Mouse (Mus musculus) midbrain, embryonic 16.5 days (tissue): ENCODE measurements around the gene Actr3. TPM values are rescaled to one million over a fixed set of nuclear protein-coding genes. Genes with fewer than 3 reads are reported as not detected.

ENCODE experiments used
- ATAC-seq: fragments of 200-750 bp; cut with Nextera tagmentation; 2 replicates; pipeline ENCODE4 v1.8.0; 2017; ENCODE audit warnings: moderate TSS enrichment
- H3K27ac ChIP-seq: fragments of 300-500 bp; sonication (generic); 2 replicates; pipeline ENCODE4 v1.5.1; 2014; ENCODE audit warnings: mild to moderate bottlenecking, low read length, mixed read lengths
- H3K27me3 ChIP-seq: fragments of 300-500 bp; sonication (generic); 2 replicates; pipeline ENCODE4 v1.6.1; 2014; ENCODE audit warnings: low read depth, low read length, mixed read lengths; ENCODE audit not compliant: control insufficient read depth, insufficient read depth
- H3K36me3 ChIP-seq: fragments of 300-500 bp; sonication (generic); 2 replicates; pipeline ENCODE4 v1.6.1; 2014; ENCODE audit warnings: mild to moderate bottlenecking, low read length, moderate library complexity, mixed read lengths; ENCODE audit not compliant: control insufficient read depth, insufficient read depth
- H3K4me1 ChIP-seq: fragments of 300-500 bp; sonication (generic); 2 replicates; pipeline ENCODE4 v1.6.1; 2014; ENCODE audit warnings: mild to moderate bottlenecking, low read length, mixed read lengths; ENCODE audit not compliant: control insufficient read depth, insufficient read depth
- H3K4me2 ChIP-seq: fragments of 300-500 bp; sonication (generic); 2 replicates; pipeline ENCODE4 v1.6.1; 2014; ENCODE audit warnings: mild to moderate bottlenecking, low read length, mixed read lengths
- H3K4me3 ChIP-seq: fragments of 300-500 bp; sonication (generic); 2 replicates; pipeline ENCODE4 v1.5.1; 2014; ENCODE audit warnings: low read depth, mild to moderate bottlenecking, low read length, moderate library complexity, mixed read lengths
- H3K9ac ChIP-seq: fragments of 300-500 bp; sonication (generic); 2 replicates; pipeline ENCODE4 v1.6.1; 2014; ENCODE audit warnings: low read depth, low read length, mixed read lengths
- H3K9me3 ChIP-seq: fragments of 300-500 bp; sonication (generic); replicated peaks from 2 replicates; pipeline ENCODE4 v1.6.1; 2014; ENCODE audit warnings: mild to moderate bottlenecking, low read length, mixed read lengths; ENCODE audit not compliant: control insufficient read depth, poor library complexity, severe bottlenecking
- WGBS: fragments of 180-500 bp; shearing (Covaris S2); extraction: QIAGEN DNeasy Blood & Tissue Kit; methylation state at CpG from one replicate; pipeline ENCODE4 v1.1.7; 2014; 5-methylcytosine and 5-hydroxymethylcytosine counted together
- polyA plus RNA-seq: library from polyadenylated mRNA; unstranded; fragments of >200 nt; fragmentation: Nextera tagmentation; extraction: Ambion mirVana; gene quantifications from 2 replicates; pipeline ENCODE4 v1.2.1, GENCODE M21; 2015

Gene Actr3
- polyA plus RNA-seq, 1 experiment from 2014 or later = 217 TPM

DNA sequence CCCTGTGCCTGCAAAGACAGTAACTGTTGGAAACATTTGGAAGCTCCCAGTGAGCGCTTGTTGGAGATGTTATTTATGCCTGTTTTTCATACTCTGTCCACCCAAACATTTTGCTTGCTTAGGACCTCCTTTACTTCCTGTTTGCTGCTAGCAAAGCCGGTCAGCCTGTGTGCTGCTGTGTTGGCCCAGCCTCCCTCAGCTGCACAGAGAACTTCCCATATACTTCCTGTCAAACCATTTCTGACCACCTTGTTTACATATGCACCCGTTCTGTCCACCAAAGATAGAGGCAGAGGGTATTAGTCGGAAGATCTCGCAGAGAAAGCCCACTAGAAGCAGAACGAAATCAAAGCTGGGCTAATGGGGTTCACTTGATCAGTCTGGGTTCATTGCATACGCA lies 6.2 kb upstream of the Actr3 start:
- no peaks in the 10 kb centered on the region for H3K36me3 ChIP-seq
- no peak overlapping the region for H3K27ac ChIP-seq
- no peaks in the 10 kb centered on the region for H3K27me3 ChIP-seq
- no peak overlapping the region for H3K9ac ChIP-seq
- H3K4me3 ChIP-seq = no peak overlapping the region
- 84% methylated on average over 7 of the region's 7 CpGs for WGBS
- H3K9me3 ChIP-seq = no peaks in the 10 kb centered on the region
- no peak for ATAC-seq
- H3K4me1 ChIP-seq = no peaks in the 10 kb centered on the region
- no peak overlapping the region for H3K4me2 ChIP-seq

DNA sequence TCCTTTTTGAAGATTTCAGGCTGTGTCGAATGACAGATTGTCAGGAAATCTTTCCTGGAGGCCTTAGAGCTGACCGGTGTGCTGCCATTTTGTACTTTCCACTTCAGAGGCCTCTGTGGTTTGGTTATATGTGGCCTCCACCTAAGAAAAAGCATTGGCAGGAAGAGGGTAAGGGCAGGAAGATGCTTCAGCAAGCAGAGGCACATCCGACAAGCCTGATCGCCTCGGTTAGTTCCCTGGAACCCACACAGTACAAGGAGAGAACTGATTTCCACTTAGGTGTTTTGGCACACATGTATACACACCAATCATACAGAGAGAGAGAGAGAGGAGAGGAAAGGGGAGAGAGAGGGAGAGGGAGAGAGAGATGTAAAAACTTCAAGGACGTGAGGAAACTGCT lies 5.7 kb upstream of the Actr3 start:
- Histone ChIP-seq H3K4me3 (no peak overlapping the region), H3K4me1 (peaks cover 3% of the 10 kb centered on the region), H3K9me3 (no peaks in the 10 kb centered on the region), H3K27me3 (no peaks in the 10 kb centered on the region), H3K36me3 (no peaks in the 10 kb centered on the region), H3K9ac (no peak overlapping the region), H3K4me2 (no peak overlapping the region), H3K27ac (no peak overlapping the region)
- no peak for ATAC-seq
- 89% methylated on average over 6 of the region's 6 CpGs for WGBS

DNA sequence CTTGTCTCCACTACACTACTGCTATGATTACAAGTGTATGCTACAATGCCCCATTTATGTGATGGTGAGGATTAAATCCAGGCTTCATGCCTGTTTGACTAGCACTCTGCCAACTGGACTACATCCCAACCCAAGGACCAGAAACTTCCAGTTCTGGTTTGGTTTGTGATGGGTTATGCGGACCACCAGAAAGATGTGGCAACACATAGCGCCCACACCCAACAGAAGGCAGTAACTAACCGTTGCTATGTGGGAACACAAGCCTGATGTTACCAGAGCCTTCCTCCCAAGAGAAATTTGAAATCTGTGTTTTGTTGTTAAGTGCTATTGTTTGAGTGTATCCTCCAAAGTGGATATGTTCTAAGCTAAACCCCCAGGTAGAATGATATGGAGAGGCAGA lies 4.0 kb upstream of the Actr3 start:
- Histone ChIP-seq H3K36me3 (no peaks in the 10 kb centered on the region), H3K27me3 (no peaks in the 10 kb centered on the region), H3K27ac (no peak overlapping the region), H3K4me2 (no peak overlapping the region), H3K4me3 (no peak overlapping the region), H3K9me3 (no peaks in the 10 kb centered on the region), H3K9ac (no peak overlapping the region), H3K4me1 (peaks cover 6% of the 10 kb centered on the region)
- 92% methylated on average over 3 of the region's 3 CpGs for WGBS
- no peak for ATAC-seq

DNA sequence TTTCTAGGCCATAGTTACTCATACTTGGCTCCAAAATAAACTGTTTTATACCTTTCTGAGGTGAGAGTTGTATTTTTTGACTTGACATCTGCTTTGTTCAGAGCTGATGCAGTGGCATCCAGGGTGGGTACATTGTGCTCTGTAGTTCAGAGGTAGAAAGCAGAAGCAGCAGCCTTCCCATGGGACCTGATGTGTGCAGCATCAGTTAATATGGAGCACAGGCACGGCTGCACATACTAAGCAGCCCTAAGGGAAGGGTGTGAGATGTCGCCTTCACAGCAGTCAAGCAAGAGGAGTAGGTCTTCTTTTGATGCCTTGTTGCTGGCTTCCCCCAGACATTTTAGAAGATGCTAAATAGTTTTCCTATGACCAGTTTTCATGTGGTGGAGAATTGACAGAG lies 3.3 kb upstream of the Actr3 start:
- Histone ChIP-seq H3K4me3 (no peak overlapping the region), H3K9ac (no peak overlapping the region), H3K9me3 (no peaks in the 10 kb centered on the region), H3K27me3 (no peaks in the 10 kb centered on the region), H3K27ac (no peak overlapping the region), H3K36me3 (no peaks in the 10 kb centered on the region), H3K4me1 (peaks cover 9% of the 10 kb centered on the region), H3K4me2 (no peak overlapping the region)
- WGBS = 75% methylated on average over 2 of the region's 2 CpGs
- no peak for ATAC-seq

DNA sequence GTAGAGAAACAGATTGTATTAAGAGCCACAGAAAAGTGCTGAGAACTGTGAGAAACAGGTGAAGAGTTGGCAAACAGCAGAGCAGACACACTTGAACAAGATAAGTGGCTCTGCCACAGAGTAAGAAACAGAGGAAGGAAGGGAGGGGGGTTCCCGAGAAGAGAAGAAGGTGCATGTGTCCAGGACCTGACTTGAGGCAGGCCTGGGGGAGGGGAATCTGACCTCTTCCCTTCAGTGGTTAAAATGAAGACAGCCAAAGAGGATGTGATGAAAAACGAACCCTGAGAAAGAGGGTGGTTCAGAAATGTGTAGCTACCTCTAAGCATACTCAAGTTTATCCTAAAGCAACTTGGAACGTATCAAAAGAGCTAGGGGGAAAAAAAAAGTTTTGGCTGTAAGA lies 2.4 kb upstream of the Actr3 start:
- H3K4me3 ChIP-seq = no peak overlapping the region
- ATAC-seq = no peak
- H3K27me3 ChIP-seq = no peaks in the 10 kb centered on the region
- H3K4me1 ChIP-seq = peaks cover 15% of the 10 kb centered on the region
- H3K9me3 ChIP-seq = no peaks in the 10 kb centered on the region
- H3K27ac ChIP-seq = no peak overlapping the region
- no peak overlapping the region for H3K9ac ChIP-seq
- WGBS = 61% methylated on average over 3 of the region's 3 CpGs
- H3K4me2 ChIP-seq = no peak overlapping the region
- no peaks in the 10 kb centered on the region for H3K36me3 ChIP-seq

DNA sequence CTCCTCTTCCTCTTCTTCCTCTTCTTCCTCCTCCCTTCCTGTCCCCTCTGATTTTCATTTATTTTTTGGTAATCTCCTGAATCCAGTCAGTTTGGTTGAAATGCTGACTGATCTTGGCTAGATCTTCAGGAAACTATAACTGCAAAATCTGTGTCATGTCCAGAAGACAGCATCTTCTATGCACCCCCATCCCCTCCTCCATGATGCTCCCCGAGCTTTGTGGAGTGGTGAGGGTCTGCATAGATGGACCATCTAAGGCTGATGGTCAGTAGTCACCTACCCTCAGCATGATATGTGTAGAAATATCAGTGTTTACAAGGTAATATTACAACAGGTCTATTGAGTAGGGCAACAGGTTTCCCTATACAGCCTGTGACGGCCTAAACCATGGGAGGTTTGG lies 1.6 kb upstream of the Actr3 start:
- Histone ChIP-seq H3K27ac (no peak overlapping the region), H3K4me3 (no peak overlapping the region), H3K27me3 (no peaks in the 10 kb centered on the region), H3K9me3 (no peaks in the 10 kb centered on the region), H3K9ac (no peak overlapping the region), H3K36me3 (no peaks in the 10 kb centered on the region), H3K4me2 (no peak overlapping the region), H3K4me1 (peaks cover 22% of the 10 kb centered on the region)
- WGBS = 84% methylated on average over 2 of the region's 2 CpGs
- no peak for ATAC-seq

DNA sequence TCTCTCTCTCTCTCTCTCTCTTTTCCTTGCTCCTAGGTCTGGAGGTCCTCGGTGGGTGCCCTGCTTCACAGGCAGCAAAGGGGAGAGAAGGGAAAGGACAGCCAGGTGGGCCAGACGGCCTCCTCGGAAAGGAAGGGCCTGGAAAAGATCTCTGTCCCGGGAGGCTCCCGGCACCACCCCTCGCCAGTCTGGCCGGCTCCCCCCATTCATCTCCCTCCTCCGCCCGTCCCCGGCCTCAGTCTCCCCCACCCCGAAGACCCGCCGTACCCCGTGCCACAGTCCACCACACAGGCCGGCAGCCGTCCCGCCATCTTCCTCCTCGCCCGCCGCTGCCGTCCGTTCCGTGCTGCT lies 534 bp downstream of the Actr3 start:
- H3K4me3 ChIP-seq = peak overlapping the region; percentile 88
- H3K9me3 ChIP-seq = no peaks in the 10 kb centered on the region
- peak overlapping the region; percentile 97 for H3K9ac ChIP-seq
- ATAC-seq = no peak; the same call in 1 of the 2 replicates
- peak overlapping the region; percentile 97 for H3K27ac ChIP-seq
- no peaks in the 10 kb centered on the region for H3K36me3 ChIP-seq
- 1% methylated on average over 16 of the region's 23 CpGs for WGBS
- H3K4me1 ChIP-seq = peaks cover 31% of the 10 kb centered on the region
- peak overlapping the region; percentile 75 for H3K4me2 ChIP-seq
- H3K27me3 ChIP-seq = no peaks in the 10 kb centered on the region

DNA sequence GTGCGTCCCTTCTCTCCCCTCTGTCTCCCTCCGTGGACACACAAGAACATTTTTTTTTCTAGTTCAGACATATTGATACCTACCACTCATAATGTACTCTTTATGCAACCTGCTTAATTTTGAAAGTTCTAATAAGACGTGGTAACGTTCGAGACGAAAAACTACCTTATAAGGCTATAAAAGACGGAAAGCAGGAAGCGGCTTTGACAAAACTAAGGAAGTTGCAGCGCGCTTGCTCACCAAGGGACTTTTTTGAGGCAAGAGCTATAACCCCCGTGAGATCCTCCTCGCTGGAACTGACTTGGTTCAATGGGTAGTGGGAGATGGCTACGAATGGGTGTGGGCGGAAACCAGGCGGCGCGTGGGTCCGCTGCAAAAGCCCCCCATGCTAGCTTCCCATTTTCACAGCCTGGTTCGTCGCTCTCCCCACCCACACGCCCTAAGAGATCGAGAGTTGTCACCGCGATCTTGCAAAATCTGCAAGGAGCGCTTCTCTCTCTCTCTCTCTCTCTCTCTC lies 984 bp downstream of the Actr3 start:
- H3K27me3 ChIP-seq = no peaks in the 10 kb centered on the region
- H3K36me3 ChIP-seq = no peaks in the 10 kb centered on the region
- H3K4me1 ChIP-seq = peaks cover 31% of the 10 kb centered on the region
- peak; percentile 33 for ATAC-seq
- peak overlapping the region; percentile 97 for H3K27ac ChIP-seq
- H3K4me2 ChIP-seq = peak overlapping the region; percentile 75
- peak overlapping the region; percentile 97 for H3K9ac ChIP-seq
- no peaks in the 10 kb centered on the region for H3K9me3 ChIP-seq
- H3K4me3 ChIP-seq = peak overlapping the region; percentile 88
- WGBS = under 1% methylated on average over 25 of the region's 25 CpGs

DNA sequence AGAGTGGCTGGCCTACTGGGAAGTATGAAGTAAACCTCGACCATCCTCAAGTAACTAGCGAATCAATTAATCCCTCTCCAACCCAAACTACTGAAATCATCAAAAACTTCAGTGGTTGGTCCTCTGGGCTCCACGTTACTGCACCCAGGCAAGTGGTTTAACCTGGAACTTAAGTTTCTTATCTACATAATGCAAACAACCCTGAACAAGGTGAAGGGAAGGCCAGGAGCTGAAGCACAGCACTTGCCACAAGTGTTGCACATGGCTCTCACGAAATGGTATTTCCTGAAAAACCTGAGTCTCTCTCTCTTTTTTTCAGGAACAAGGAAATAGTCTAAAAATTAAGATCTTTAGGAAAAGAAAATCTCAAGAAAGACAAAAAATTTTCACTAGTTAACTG lies 4.2 kb downstream of the Actr3 start:
- H3K27me3 ChIP-seq = no peaks in the 10 kb centered on the region
- no peaks in the 10 kb centered on the region for H3K36me3 ChIP-seq
- H3K4me1 ChIP-seq = peaks cover 29% of the 10 kb centered on the region
- H3K27ac ChIP-seq = no peak overlapping the region
- WGBS = 89% methylated on average over 4 of the region's 4 CpGs
- H3K4me2 ChIP-seq = no peak overlapping the region
- ATAC-seq = no peak
- no peak overlapping the region for H3K4me3 ChIP-seq
- H3K9ac ChIP-seq = no peak overlapping the region
- H3K9me3 ChIP-seq = no peaks in the 10 kb centered on the region

DNA sequence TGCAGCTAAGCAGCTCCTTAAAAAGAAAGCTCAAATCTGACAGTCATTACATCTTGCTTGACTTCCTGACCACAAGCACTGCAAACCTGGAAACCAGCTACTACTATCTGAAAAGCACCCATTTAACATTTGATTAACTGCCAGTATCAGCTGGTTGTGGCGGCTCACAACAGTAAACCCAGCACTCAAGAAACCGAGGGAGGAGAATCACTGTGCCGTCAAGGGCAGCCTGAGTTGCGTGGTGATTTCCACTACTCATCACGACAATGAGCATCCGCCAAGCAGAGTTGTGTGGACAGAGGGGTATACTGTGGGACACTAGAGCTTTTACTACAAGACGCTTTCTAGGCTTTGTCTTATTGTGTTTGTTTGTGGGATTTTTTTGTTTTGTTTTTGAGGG lies 4.8 kb downstream of the Actr3 start:
- H3K27me3 ChIP-seq = no peaks in the 10 kb centered on the region
- WGBS = 70% methylated on average over 7 of the region's 7 CpGs
- no peak for ATAC-seq
- H3K4me3 ChIP-seq = no peak overlapping the region
- H3K4me1 ChIP-seq = peaks cover 25% of the 10 kb centered on the region
- no peaks in the 10 kb centered on the region for H3K9me3 ChIP-seq
- H3K4me2 ChIP-seq = no peak overlapping the region
- no peaks in the 10 kb centered on the region for H3K36me3 ChIP-seq
- no peak overlapping the region for H3K27ac ChIP-seq
- H3K9ac ChIP-seq = no peak overlapping the region
